Mouse (Mus musculus) right cerebral cortex, postnatal 14 days (tissue): ENCODE data around the gene Pmf1.

Experiments used
- DNase-seq: peaks from one replicate; pipeline ENCODE4 v3.0.0; 2022

The Pmf1 gene

DNA sequence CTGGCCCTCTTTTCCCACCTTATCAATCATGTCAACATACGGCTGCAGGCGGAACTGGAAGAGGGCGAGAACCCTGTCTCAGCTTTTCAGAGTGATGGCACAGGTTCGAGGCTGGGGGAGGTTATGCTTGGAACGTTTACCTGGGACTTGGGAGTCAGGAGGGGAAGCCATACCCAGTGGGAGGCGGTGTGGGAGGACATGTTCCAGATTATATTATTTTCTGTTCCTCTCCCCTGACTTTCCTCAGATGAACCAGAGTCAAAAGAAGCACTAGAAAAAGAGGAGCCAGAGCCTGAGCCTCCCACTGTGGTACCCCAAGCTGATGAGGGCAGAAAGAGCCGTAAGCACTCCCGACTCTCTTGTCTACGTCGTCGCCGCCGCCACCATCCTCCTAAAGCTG lies 59.4 kb downstream of the Pmf1 start:
- DNase-seq: no peak
